Mouse (Mus musculus): ENCODE measurements around the gene Ripply3. TPM values are rescaled to one million over a fixed set of nuclear protein-coding genes. Genes with fewer than 3 reads are reported as not detected.

Gene Ripply3
- polyA plus RNA-seq, 1 experiment from 2014 or later, result 0.99 TPM

Other genes with a start within 250 kb of the Ripply3 start
- gene Sim2, start 243.5 kb upstream of the Ripply3 start, polyA plus RNA-seq (2015; fragmentation: Nextera tagmentation; extraction: Ambion mirVana), result 0.06 TPM in 1 of 2 replicates, not detected in the other
- gene Hlcs, start 14.8 kb upstream of the Ripply3 start, polyA plus RNA-seq (2015; fragmentation: Nextera tagmentation; extraction: Ambion mirVana), result 6.6 and 8.0 TPM in 2 replicates
- 831 and 875 TPM in 2 replicates for gene Ttc3, start 42.2 kb downstream of the Ripply3 start, polyA plus RNA-seq (2015; fragmentation: Nextera tagmentation; extraction: Ambion mirVana)
- 117 and 120 TPM in 2 replicates for gene Pigp, start 43.4 kb downstream of the Ripply3 start, polyA plus RNA-seq (2015; fragmentation: Nextera tagmentation; extraction: Ambion mirVana)
- 85.1 and 89.6 TPM in 2 replicates for gene Vps26c, start 198.4 kb downstream of the Ripply3 start, polyA plus RNA-seq (2015; fragmentation: Nextera tagmentation; extraction: Ambion mirVana)
- 12.8 TPM in 2 replicates for gene Dyrk1a, start 241.6 kb downstream of the Ripply3 start, polyA plus RNA-seq (2015; fragmentation: Nextera tagmentation; extraction: Ambion mirVana)